Mouse (Mus musculus) neural tube, embryonic 12.5 days (tissue): Measurements from ENCODE around the gene Sp1. TPM values are rescaled to one million over a fixed set of nuclear protein-coding genes. Genes with fewer than 3 reads are reported as not detected.

Experiments
- ATAC-seq: fragments of 200-750 bp; cut with Nextera tagmentation; 2 replicates; pipeline ENCODE4 v1.8.0; 2017; ENCODE audit warnings: low read depth, mild to moderate bottlenecking, moderate TSS enrichment, moderate library complexity; ENCODE audit not compliant: low FRiP score
- H3K27ac ChIP-seq: fragments of 300-500 bp; sonication (generic); 2 replicates; pipeline ENCODE4 v1.5.1; 2016
- H3K27me3 ChIP-seq: fragments of 300-500 bp; sonication (generic); replicated peaks from 2 replicates; pipeline ENCODE4 v1.6.1; 2016; ENCODE audit warnings: mild to moderate bottlenecking
- H3K36me3 ChIP-seq: fragments of 300-500 bp; sonication (generic); 2 replicates; pipeline ENCODE4 v1.6.1; 2016; ENCODE audit warnings: mild to moderate bottlenecking
- H3K4me1 ChIP-seq: fragments of 300-500 bp; sonication (generic); 2 replicates; pipeline ENCODE4 v1.6.1; 2016
- H3K4me2 ChIP-seq: fragments of 300-500 bp; sonication (generic); replicated peaks from 2 replicates; pipeline ENCODE4 v1.6.1; 2016; ENCODE audit warnings: mild to moderate bottlenecking
- H3K4me3 ChIP-seq: fragments of 300-500 bp; sonication (generic); 2 replicates; pipeline ENCODE4 v1.5.1; 2016
- H3K9ac ChIP-seq: fragments of 300-500 bp; sonication (generic); 2 replicates; pipeline ENCODE4 v1.6.1; 2016; ENCODE audit warnings: mild to moderate bottlenecking
- H3K9me3 ChIP-seq: fragments of 300-500 bp; sonication (generic); 2 replicates; pipeline ENCODE4 v1.6.1; 2016; ENCODE audit warnings: mild to moderate bottlenecking
- WGBS: fragments of 180-500 bp; shearing (Covaris S2); methylation state at CpG from one replicate; pipeline ENCODE4 v1.1.7; 2016; 5-methylcytosine and 5-hydroxymethylcytosine counted together
- polyA plus RNA-seq: library from polyadenylated mRNA; unstranded; fragments of >200 nt; fragmentation: Nextera tagmentation; extraction: Ambion mirVana; gene quantifications from 2 replicates; pipeline ENCODE4 v1.2.1, GENCODE M21; 2016

Sp1 gene
- polyA plus RNA-seq, 1 experiment from 2014 or later, result 6.9 TPM

DNA sequence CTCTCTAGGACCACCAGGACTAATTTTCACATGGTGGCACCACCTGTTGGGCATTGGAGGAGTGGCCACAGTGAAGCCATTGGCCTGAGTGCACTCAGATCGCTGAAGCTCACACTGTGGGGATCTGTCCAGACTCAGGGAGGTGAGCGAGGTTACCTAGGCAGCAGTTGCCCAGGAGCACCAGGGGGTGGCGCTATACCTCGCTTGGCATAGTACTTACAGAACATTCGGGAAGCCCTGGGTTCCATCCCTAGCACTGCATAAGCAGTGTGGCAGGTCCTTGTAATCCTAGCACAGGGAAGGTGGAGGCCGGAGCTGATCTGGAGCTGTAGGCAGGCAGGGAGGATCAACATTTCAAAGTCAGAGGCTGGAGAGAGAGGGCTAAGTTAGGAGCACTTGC, 50.0 kb downstream of the Sp1 start:
- H3K9me3 ChIP-seq, result no peaks in the 10 kb centered on the region
- H3K27me3 ChIP-seq, result no peaks in the 10 kb centered on the region
- no peaks in the 10 kb centered on the region for H3K36me3 ChIP-seq
- WGBS, result 42% methylated on average over 6 of the region's 6 CpGs
- H3K27ac ChIP-seq, result no peak overlapping the region
- H3K4me1 ChIP-seq, result peaks cover 9% of the 10 kb centered on the region
- ATAC-seq, result no peak
- no peak overlapping the region for H3K4me3 ChIP-seq
- H3K4me2 ChIP-seq, result no peak overlapping the region
- H3K9ac ChIP-seq, result no peak overlapping the region

DNA sequence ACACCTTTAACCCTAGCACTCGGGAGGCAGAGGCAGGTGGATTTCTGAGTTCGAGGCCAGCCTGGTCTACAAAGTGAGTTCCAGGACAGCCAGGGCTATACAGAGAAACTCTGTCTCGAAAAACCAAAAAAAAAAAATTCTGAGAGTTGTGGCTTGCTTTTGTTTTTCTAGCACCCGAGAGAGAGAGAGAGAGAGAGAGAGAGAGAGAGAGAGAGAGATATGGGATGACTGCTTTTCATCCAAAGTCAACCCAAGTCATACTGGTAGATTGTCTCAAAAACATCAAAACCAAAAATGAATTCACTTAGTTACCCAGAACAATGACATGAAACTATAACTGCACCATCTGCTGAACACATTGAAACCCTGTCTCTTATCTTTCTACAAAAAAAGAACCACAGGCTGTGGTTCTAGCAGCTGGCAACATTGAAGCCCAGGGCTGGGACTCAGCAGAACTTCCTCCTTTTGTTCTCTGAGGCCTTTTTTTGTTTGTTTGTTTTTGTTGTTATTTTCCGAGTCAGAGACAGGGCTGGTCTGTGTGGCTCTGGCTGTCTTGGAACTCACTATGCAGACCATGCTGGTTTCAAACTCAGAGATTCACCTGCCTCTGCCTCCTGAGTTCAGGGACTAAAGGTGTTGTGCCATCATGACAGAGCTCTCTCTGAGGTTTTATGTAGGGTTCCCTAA, 52.2 kb downstream of the Sp1 start:
- Histone ChIP-seq H3K9ac (peak overlapping the region; percentile 45; the same call in 1 of the 2 replicates), H3K27ac (no peak overlapping the region)
- WGBS, result 79% methylated on average over 5 of the region's 5 CpGs

DNA sequence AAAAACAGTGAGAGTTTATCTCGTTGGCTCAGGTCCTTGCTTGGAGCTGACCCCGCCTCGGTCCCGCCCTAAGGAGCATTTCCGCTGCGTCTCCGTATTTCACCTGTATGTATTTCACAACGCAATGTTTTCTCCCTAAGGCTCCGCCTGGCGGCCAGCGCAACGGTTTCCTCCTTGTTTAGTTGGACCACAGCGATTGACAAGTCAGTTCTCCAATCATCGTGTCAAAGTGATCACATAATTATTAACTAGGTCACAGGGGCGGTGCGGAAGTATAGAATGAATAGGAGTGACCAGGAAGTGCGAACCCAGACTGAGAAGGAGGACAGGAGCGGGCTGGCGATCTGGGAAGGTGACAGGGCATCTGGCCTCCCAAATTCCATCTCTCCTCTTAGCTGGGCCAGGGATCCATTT, 53.0 kb downstream of the Sp1 start, which contains the start of gene Prr13:
TSS of gene Prr13 (plus strand) at position 125 of the 414 bp plus-strand sequence.
- Histone ChIP-seq H3K27ac (no peak within 1 kb of the TSS), H3K36me3 (peaks cover 7% of the 10 kb centered on the region; the same call in 1 of the 2 replicates), H3K9ac (peak within 1 kb of the TSS; percentile 45; the same call in 1 of the 2 replicates), H3K4me1 (peaks cover 9% of the 10 kb centered on the region), H3K4me3 (peak within 1 kb of the TSS; percentile 39), H3K4me2 (peak within 1 kb of the TSS; percentile 65), H3K9me3 (no peaks in the 10 kb centered on the region), H3K27me3 (no peaks in the 10 kb centered on the region)
- peak; percentile 63; the same call in 1 of the 2 replicates for ATAC-seq
- WGBS, result under 1% methylated on average over 19 of the region's 19 CpGs

More for the DNA sequence above, 52.2 kb downstream of the Sp1 start:
- Histone ChIP-seq H3K4me2 (peak overlapping the region; percentile 65), H3K4me3 (0 out of 2 replicates have a peak overlapping the region, but pooled peaks have one; percentile 0), H3K9me3 (no peaks in the 10 kb centered on the region), H3K4me1 (peaks cover 9% of the 10 kb centered on the region), H3K27me3 (no peaks in the 10 kb centered on the region), H3K36me3 (peaks cover 6% of the 10 kb centered on the region; the same call in 1 of the 2 replicates)
- no peak for ATAC-seq

DNA sequence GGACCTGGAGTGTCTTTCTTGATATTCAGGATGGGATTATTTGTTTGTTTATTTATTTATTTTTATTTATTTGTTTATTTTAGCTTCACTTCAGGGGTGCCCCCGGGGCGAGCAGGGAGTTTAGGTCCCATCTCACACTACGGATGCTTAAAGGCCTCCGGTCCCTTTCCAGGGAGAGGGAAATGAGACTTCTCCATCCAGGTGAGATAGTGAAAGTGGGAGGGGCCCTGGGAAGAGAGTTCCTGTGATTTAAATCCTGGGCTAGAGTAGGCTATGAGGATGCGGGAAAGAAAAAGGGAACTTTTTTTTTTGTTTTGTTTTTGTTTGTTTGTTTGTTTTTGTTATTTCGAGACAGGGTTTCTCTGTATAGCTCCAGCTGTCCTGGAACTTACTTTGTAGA, 53.4 kb downstream of the Sp1 start:
- Histone ChIP-seq H3K9ac (peak overlapping the region; percentile 45; the same call in 1 of the 2 replicates), H3K4me1 (peaks cover 9% of the 10 kb centered on the region), H3K4me3 (peak overlapping the region; percentile 39), H3K27ac (no peak overlapping the region), H3K36me3 (peaks cover 7% of the 10 kb centered on the region; the same call in 1 of the 2 replicates), H3K4me2 (peak overlapping the region; percentile 65), H3K9me3 (no peaks in the 10 kb centered on the region), H3K27me3 (no peaks in the 10 kb centered on the region)
- no peak for ATAC-seq
- WGBS, result 35% methylated on average over 6 of the region's 6 CpGs

- H3K9ac ChIP-seq, result no peak overlapping the region
- H3K9me3 ChIP-seq, result no peaks in the 10 kb centered on the region
- H3K36me3 ChIP-seq, result peaks cover 7% of the 10 kb centered on the region; the same call in 1 of the 2 replicates
- no peaks in the 10 kb centered on the region for H3K27me3 ChIP-seq
- H3K27ac ChIP-seq, result no peak overlapping the region
- WGBS, result 77% methylated on average over 5 of the region's 5 CpGs
- H3K4me1 ChIP-seq, result peaks cover 9% of the 10 kb centered on the region
- peak overlapping the region; percentile 39; the same call in 1 of the 2 replicates for H3K4me3 ChIP-seq
- H3K4me2 ChIP-seq, result peak overlapping the region; percentile 65
- ATAC-seq, result no peak
These were observed 53.9 kb downstream of the Sp1 start for GRCm38 (mm10) chr15:102459847-102460246.

GRCm38 (mm10) chr15:102460409-102460808, 54.5 kb downstream of the Sp1 start:
- peaks cover 9% of the 10 kb centered on the region for H3K4me1 ChIP-seq
- no peak overlapping the region for H3K9ac ChIP-seq
- H3K9me3 ChIP-seq, result no peaks in the 10 kb centered on the region
- no peaks in the 10 kb centered on the region for H3K27me3 ChIP-seq
- peaks cover 7% of the 10 kb centered on the region; the same call in 1 of the 2 replicates for H3K36me3 ChIP-seq
- H3K4me3 ChIP-seq, result no peak overlapping the region; the same call in 1 of the 2 replicates
- ATAC-seq, result no peak
- peak overlapping the region; percentile 18; the same call in 1 of the 2 replicates for H3K4me2 ChIP-seq
- 83% methylated on average over 12 of the region's 12 CpGs for WGBS
- no peak overlapping the region for H3K27ac ChIP-seq

DNA sequence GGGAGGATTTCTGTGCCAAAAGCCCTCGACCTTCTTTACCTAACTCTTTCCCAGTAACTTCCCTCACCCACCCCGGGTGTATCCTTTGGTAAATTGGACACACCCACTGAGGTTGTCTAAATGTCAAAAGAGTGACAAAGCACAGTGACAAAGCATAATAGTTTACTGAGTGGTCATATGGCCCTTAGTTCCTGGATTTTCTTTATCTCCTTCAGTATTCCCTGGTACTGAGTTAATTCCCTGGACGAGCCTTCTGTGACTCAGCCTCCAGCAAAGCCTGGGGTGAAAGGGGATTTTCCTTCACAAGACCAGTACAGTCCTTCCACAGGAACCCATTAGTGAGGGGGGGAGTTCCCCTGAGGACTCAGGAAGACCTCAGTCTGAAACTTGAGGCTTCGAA, 55.0 kb downstream of the Sp1 start:
- H3K4me3 ChIP-seq, result no peak overlapping the region; the same call in 1 of the 2 replicates
- no peak overlapping the region for H3K4me2 ChIP-seq
- ATAC-seq, result no peak
- 73% methylated on average over 4 of the region's 4 CpGs for WGBS
- no peak overlapping the region for H3K9ac ChIP-seq
- H3K27me3 ChIP-seq, result no peaks in the 10 kb centered on the region
- peaks cover 9% of the 10 kb centered on the region for H3K4me1 ChIP-seq
- no peak overlapping the region for H3K27ac ChIP-seq
- no peaks in the 10 kb centered on the region for H3K9me3 ChIP-seq
- H3K36me3 ChIP-seq, result peaks cover 7% of the 10 kb centered on the region; the same call in 1 of the 2 replicates

DNA sequence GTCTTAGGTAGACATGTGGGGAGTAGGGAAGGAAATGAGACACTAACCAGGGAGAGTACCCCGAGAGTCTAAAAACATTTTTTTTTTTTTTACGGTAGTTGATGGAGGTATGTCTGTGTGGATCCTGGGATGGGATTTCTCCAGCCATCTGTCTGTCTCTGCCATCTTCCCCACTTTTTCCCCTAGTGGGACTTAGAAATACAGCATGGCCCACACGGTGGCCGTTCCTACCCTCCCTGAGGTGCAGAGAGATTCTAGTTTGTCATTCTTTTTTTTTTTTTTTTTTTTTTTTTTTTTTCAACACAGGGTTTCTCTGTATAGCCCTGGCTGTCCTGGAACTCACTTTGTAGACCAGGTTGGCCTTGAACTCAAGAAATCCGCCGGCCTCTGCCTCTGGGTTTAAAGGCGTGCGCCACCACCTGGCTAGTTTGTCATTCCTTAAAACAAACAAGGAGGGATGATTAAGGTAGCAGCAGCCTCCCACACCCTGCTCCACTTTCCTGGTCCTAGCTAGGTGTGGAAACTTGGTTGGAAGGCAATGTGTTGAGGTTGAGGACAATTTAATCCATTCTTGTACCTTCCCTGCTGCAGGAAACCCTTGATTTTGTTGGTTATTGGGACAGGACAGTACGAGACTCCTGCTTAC, 55.6 kb downstream of the Sp1 start:
- H3K27ac ChIP-seq, result no peak overlapping the region
- no peak overlapping the region for H3K4me2 ChIP-seq
- H3K27me3 ChIP-seq, result no peaks in the 10 kb centered on the region
- 79% methylated on average over 9 of the region's 9 CpGs for WGBS
- no peaks in the 10 kb centered on the region for H3K9me3 ChIP-seq
- no peak for ATAC-seq
- H3K9ac ChIP-seq, result no peak overlapping the region
- no peak overlapping the region for H3K4me3 ChIP-seq
- H3K4me1 ChIP-seq, result peaks cover 9% of the 10 kb centered on the region
- peaks cover 7% of the 10 kb centered on the region; the same call in 1 of the 2 replicates for H3K36me3 ChIP-seq

DNA sequence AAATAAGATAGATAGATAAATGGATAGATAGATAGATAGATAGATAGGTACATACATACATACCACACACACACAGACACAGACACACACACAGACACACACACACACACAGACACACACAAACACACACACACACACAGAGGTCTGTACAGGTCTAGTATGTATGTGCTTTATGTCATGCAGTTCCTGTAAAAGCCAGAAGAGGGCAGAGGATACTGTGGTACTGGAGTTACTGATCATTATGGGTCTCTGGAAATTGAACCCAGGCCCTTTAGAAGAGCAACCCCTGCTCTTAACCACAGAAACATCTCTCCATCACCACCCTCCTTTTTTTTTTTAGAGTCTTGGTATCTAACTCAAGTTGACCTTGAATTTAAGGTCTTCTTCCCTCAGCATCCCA, 57.7 kb downstream of the Sp1 start:
- H3K9ac ChIP-seq, result no peak overlapping the region
- H3K27ac ChIP-seq, result no peak overlapping the region
- H3K27me3 ChIP-seq, result no peaks in the 10 kb centered on the region
- no peaks in the 10 kb centered on the region for H3K9me3 ChIP-seq
- H3K4me1 ChIP-seq, result peaks cover 9% of the 10 kb centered on the region
- no peak for ATAC-seq
- no peak overlapping the region for H3K4me3 ChIP-seq
- H3K36me3 ChIP-seq, result peaks cover 7% of the 10 kb centered on the region; the same call in 1 of the 2 replicates
- H3K4me2 ChIP-seq, result no peak overlapping the region

GRCm38 (mm10) chr15:102468675-102469370, 62.9 kb downstream of the Sp1 start:
- no peak overlapping the region for H3K27ac ChIP-seq
- no peaks in the 10 kb centered on the region for H3K36me3 ChIP-seq
- H3K4me3 ChIP-seq, result no peak overlapping the region
- 97% methylated on average over 9 of the region's 9 CpGs for WGBS
- no peak overlapping the region for H3K4me2 ChIP-seq
- no peaks in the 10 kb centered on the region for H3K27me3 ChIP-seq
- H3K4me1 ChIP-seq, result peaks cover 8% of the 10 kb centered on the region; the same call in 1 of the 2 replicates
- no peaks in the 10 kb centered on the region for H3K9me3 ChIP-seq
- no peak overlapping the region for H3K9ac ChIP-seq
- ATAC-seq, result no peak

GRCm38 (mm10) chr15:102470183-102470604, 64.3 kb downstream of the Sp1 start, which contains the start of gene Pcbp2:
Gene Pcbp2 (plus strand): TSS chr15:102470539.
- Histone ChIP-seq H3K9ac (peak within 1 kb of the TSS; percentile 92), H3K4me1 (peaks cover 8% of the 10 kb centered on the region; the same call in 1 of the 2 replicates), H3K27me3 (no peaks in the 10 kb centered on the region), H3K36me3 (peaks cover 13% of the 10 kb centered on the region), H3K4me2 (peak within 1 kb of the TSS; percentile 73), H3K4me3 (peak within 1 kb of the TSS; percentile 76), H3K9me3 (no peaks in the 10 kb centered on the region), H3K27ac (peak within 1 kb of the TSS; percentile 95)
- under 1% methylated on average over 36 of the region's 40 CpGs for WGBS
- ATAC-seq, result peak; percentile 99
